Mouse (Mus musculus): Measurements from ENCODE around the gene Cplx3. TPM values are rescaled to one million over a fixed set of nuclear protein-coding genes. Genes with fewer than 3 reads are reported as not detected.
A peak's percentile ranks its signal among the peaks of the same experiment; 100 is the strongest.

Cplx3 gene
- polyA plus RNA-seq, 1 experiment from 2014 or later = 0.18 TPM

- DNase-seq (ENCODE audit: low spot score) = no peak
These were observed 4.8 kb downstream of the Cplx3 start for GRCm38 (mm10) chr9:57601353-57601706.

- DNase-seq (ENCODE audit: low spot score) = no peak
These were observed 5.3 kb downstream of the Cplx3 start for GRCm38 (mm10) chr9:57600620-57601352.

GRCm38 (mm10) chr9:57598851-57599563 lies 7.1 kb downstream of the Cplx3 start:
- DNase-seq (ENCODE audit: low spot score) = no peak

- DNase-seq (ENCODE audit: low spot score) = no peak
These were observed 8.1 kb downstream of the Cplx3 start for GRCm38 (mm10) chr9:57597929-57598382.

- no peak for DNase-seq (ENCODE audit: low spot score)
These were observed 8.8 kb downstream of the Cplx3 start for GRCm38 (mm10) chr9:57597265-57597664.

- no peak for DNase-seq (ENCODE audit: low spot score)
These were observed 11.9 kb downstream of the Cplx3 start for GRCm38 (mm10) chr9:57594174-57594509.

GRCm38 (mm10) chr9:57593454-57594173 lies 12.5 kb downstream of the Cplx3 start:
- no peak for DNase-seq (ENCODE audit: low spot score)

- DNase-seq (ENCODE audit: low spot score) = no peak
These were observed 15.4 kb downstream of the Cplx3 start for GRCm38 (mm10) chr9:57590726-57591125.

GRCm38 (mm10) chr9:57589224-57590126 lies 16.6 kb downstream of the Cplx3 start, which contains the start of gene Ulk3:
TSS of gene Ulk3 (plus strand) at chr9:57589452.
- DNase-seq (ENCODE audit: low spot score) = peak; percentile 88

GRCm38 (mm10) chr9:57584991-57585390 lies 21.1 kb downstream of the Cplx3 start:
- DNase-seq (ENCODE audit: low spot score) = peak; percentile 6

- DNase-seq (ENCODE audit: low spot score) = no peak
These were observed 28.8 kb downstream of the Cplx3 start for GRCm38 (mm10) chr9:57577144-57577849.

GRCm38 (mm10) chr9:57575577-57575976 lies 30.5 kb downstream of the Cplx3 start:
- no peak for DNase-seq (ENCODE audit: low spot score)

GRCm38 (mm10) chr9:57574397-57574796 lies 31.7 kb downstream of the Cplx3 start:
- DNase-seq (ENCODE audit: low spot score) = no peak

- DNase-seq (ENCODE audit: low spot score) = no peak
These were observed 37.6 kb downstream of the Cplx3 start for GRCm38 (mm10) chr9:57568500-57568899.

GRCm38 (mm10) chr9:57566846-57567245 lies 39.2 kb downstream of the Cplx3 start:
- no peak for DNase-seq (ENCODE audit: low spot score)

- no peak for DNase-seq (ENCODE audit: low spot score)
These were observed 40.3 kb downstream of the Cplx3 start for GRCm38 (mm10) chr9:57565741-57566221.

- DNase-seq (ENCODE audit: low spot score) = no peak
These were observed 41.5 kb downstream of the Cplx3 start for GRCm38 (mm10) chr9:57564609-57565008.

- no peak for DNase-seq (ENCODE audit: low spot score)
These were observed 43.1 kb downstream of the Cplx3 start for GRCm38 (mm10) chr9:57562896-57563372.

- peak; percentile 30 for DNase-seq (ENCODE audit: low spot score)
These were observed 44.4 kb downstream of the Cplx3 start for GRCm38 (mm10) chr9:57561711-57562099.
